Mouse (Mus musculus) heart, postnatal 0 days (tissue): ENCODE results near the gene D2hgdh.
A peak's percentile ranks its signal among the peaks of the same experiment; 100 is the strongest.

Experiments used
- CTCF ChIP-seq: IDR thresholded peaks from 2 replicates; pipeline ENCODE4 v1.5.1; 2016; ENCODE audit warnings: antibody characterized with exemption, control low read depth, low read depth
- EP300 ChIP-seq: IDR thresholded peaks from 2 replicates; pipeline ENCODE4 v1.6.1; 2016; ENCODE audit warnings: antibody characterized with exemption, low read depth

- TF ChIP-seq CTCF (peak; percentile 97), EP300 (peak; percentile 62; the same call in 1 of the 2 replicates)
Measured at GRCm38 (mm10) chr1:93803556-93804507, 20.9 kb upstream of the D2hgdh start, which contains the start of gene Ing5.
